Mouse (Mus musculus) megakaryocyte-erythroid progenitor cell, adult 5 weeks (primary cell): ENCODE results near the gene Gtpbp3. TPM values are rescaled to one million over a fixed set of nuclear protein-coding genes. Genes with fewer than 3 reads are reported as not detected.

ENCODE experiments used
- polyA plus RNA-seq: library from polyadenylated mRNA; stranded (reverse); fragments of >175 nt; gene quantifications from 2 replicates; pipeline ENCODE4 v1.2.3, GENCODE M21; 2012

Gtpbp3 gene
- polyA plus RNA-seq, result 34.8 and 36.4 TPM in 2 replicates

GRCm38 (mm10) chr8:71487691-71488445, at the start of gene Gtpbp3:
Gene Gtpbp3 (plus strand): TSS chr8:71488103.

GRCm38 (mm10) chr8:71463188-71464033, 24.5 kb upstream of the Gtpbp3 start, which contains the start of gene Abhd8:
Gene Abhd8 (minus strand): TSS chr8:71463655.

GRCm38 (mm10) chr8:71464513-71465500, 23.1 kb upstream of the Gtpbp3 start, which contains the start of gene Mrpl34:
Gene Mrpl34 (plus strand): TSS chr8:71464959.

GRCm38 (mm10) chr8:71468916-71469315, 19.0 kb upstream of the Gtpbp3 start, which contains the start of gene Dda1:
Gene Dda1 (plus strand): TSS chr8:71469199.

GRCm38 (mm10) chr8:71485142-71486135, 2.5 kb upstream of the Gtpbp3 start, which contains the start of gene Ano8:
Gene Ano8 (minus strand): TSS chr8:71485963.

GRCm38 (mm10) chr8:71511644-71512043, 23.7 kb downstream of the Gtpbp3 start, which contains the start of gene Plvap:
Gene Plvap (minus strand): TSS chr8:71511752.

GRCm38 (mm10) chr8:71525226-71526050, 37.5 kb downstream of the Gtpbp3 start, which contains the start of gene Ccdc194:
Gene Ccdc194 (minus strand): TSS chr8:71525711.

GRCm38 (mm10) chr8:71537028-71537867, 49.3 kb downstream of the Gtpbp3 start, which contains the start of gene Bst2:
Gene Bst2 (minus strand): TSS chr8:71537456.

GRCm38 (mm10) chr8:71542632-71543343, 54.9 kb downstream of the Gtpbp3 start, which contains the start of gene Mvb12a:
Gene Mvb12a (plus strand): TSS chr8:71542922.

Other genes starting within 250 kb of the Gtpbp3 start
- gene Myo9b, start 215.4 kb upstream of the Gtpbp3 start, polyA plus RNA-seq, result 57.8 and 74.5 TPM in 2 replicates
- 27.3 and 32.7 TPM in 2 replicates for gene Haus8, start 215.2 kb upstream of the Gtpbp3 start, polyA plus RNA-seq
- gene Use1, start 121.3 kb upstream of the Gtpbp3 start, polyA plus RNA-seq, result 291 and 315 TPM in 2 replicates
- 24.1 and 32.7 TPM in 2 replicates for gene Ocel1, start 116.8 kb upstream of the Gtpbp3 start, polyA plus RNA-seq
- gene Nr2f6, start 106.1 kb upstream of the Gtpbp3 start, polyA plus RNA-seq, result 25.0 and 27.3 TPM in 2 replicates
- gene Ushbp1, start 92.3 kb upstream of the Gtpbp3 start, polyA plus RNA-seq, result not detected in 2 replicates
- 134 and 147 TPM in 2 replicates for gene Babam1, start 91.2 kb upstream of the Gtpbp3 start, polyA plus RNA-seq
- 25.9 and 26.0 TPM in 2 replicates for gene Ankle1, start 82.1 kb upstream of the Gtpbp3 start, polyA plus RNA-seq
- 39.6 and 48.5 TPM in 2 replicates for gene Abhd8, start 24.4 kb upstream of the Gtpbp3 start, polyA plus RNA-seq
- gene Mrpl34, start 23.1 kb upstream of the Gtpbp3 start, polyA plus RNA-seq, result 195 and 205 TPM in 2 replicates
- gene Dda1, start 18.9 kb upstream of the Gtpbp3 start, polyA plus RNA-seq, result 224 and 225 TPM in 2 replicates
- gene Ano8, start 2.1 kb upstream of the Gtpbp3 start, polyA plus RNA-seq, result 10.6 and 17.2 TPM in 2 replicates
- gene Plvap, start 23.6 kb downstream of the Gtpbp3 start, polyA plus RNA-seq, result 12.9 and 16.5 TPM in 2 replicates
- gene Ccdc194, start 37.6 kb downstream of the Gtpbp3 start, polyA plus RNA-seq, result not detected in 2 replicates
- 250 and 257 TPM in 2 replicates for gene Bst2, start 49.4 kb downstream of the Gtpbp3 start, polyA plus RNA-seq
- gene Mvb12a, start 54.8 kb downstream of the Gtpbp3 start, polyA plus RNA-seq, result 174 and 201 TPM in 2 replicates
- gene Tmem221, start 70.8 kb downstream of the Gtpbp3 start, polyA plus RNA-seq, result 0.32 and 0.37 TPM in 2 replicates
- gene Nxnl1, start 78.5 kb downstream of the Gtpbp3 start, polyA plus RNA-seq, result not detected in 2 replicates
- 12.6 and 18.3 TPM in 2 replicates for gene Slc27a1, start 80.8 kb downstream of the Gtpbp3 start, polyA plus RNA-seq
- gene Pgls, start 104.1 kb downstream of the Gtpbp3 start, polyA plus RNA-seq, result 408 and 426 TPM in 2 replicates
- gene Fam129c, start 109.5 kb downstream of the Gtpbp3 start, polyA plus RNA-seq, result 14.0 and 18.2 TPM in 2 replicates
- gene Colgalt1, start 122.9 kb downstream of the Gtpbp3 start, polyA plus RNA-seq, result 59.2 and 64.3 TPM in 2 replicates
- 0.64 and 1.7 TPM in 2 replicates for gene Unc13a, start 183.7 kb downstream of the Gtpbp3 start, polyA plus RNA-seq
- gene Jak3, start 188.2 kb downstream of the Gtpbp3 start, polyA plus RNA-seq, result 93.6 and 114 TPM in 2 replicates
- gene Insl3, start 201.1 kb downstream of the Gtpbp3 start, polyA plus RNA-seq, result 49.6 and 68.7 TPM in 2 replicates
- gene B3gnt3, start 213.7 kb downstream of the Gtpbp3 start, polyA plus RNA-seq, result 0.76 and 1.4 TPM in 2 replicates
- 421 and 422 TPM in 2 replicates for gene Fcho1, start 237.6 kb downstream of the Gtpbp3 start, polyA plus RNA-seq